In the genomic region with DNA sequence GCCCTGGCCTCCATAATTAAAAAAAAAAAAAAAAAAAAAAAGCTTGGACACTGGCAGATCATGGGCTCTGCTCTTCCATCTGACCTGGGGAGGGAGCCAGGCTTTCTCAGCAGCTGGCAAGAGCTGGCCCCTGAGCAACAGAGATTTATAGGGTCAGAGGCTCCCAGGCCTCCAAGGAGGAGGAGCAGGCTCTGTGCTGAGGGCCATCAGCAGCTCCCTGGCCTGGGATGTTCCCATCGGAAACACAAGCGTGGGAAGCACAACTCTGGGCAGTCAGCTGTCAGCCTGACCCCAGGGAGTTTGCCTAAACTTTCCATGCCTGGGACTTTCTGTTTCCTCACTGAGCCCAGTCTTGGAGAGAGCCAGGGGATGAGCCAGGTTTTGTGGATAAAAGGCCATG, we compare ENCODE assay signal across 11 mouse cellular contexts. TPM values are rescaled to one million over a fixed set of nuclear protein-coding genes. Genes with fewer than 3 reads are reported as not detected.
DNase-seq lines count a peak whose midpoint lies in the region; ATAC-seq and TF ChIP-seq lines count a peak whose summit lies in the region.
"Had no signal": no experiment of that assay in that cellular context is flagged by ENCODE, and none has a peak within 500 bp of the region (broad histone marks: within the 10 kb centered on the region; RNA-seq: fewer than 3 reads in every experiment).

No protein-coding gene starts in this region.

- H3K4me3 ChIP-seq in liver, adult 2 months (ENCODE audit: insufficient read depth, low read depth, low read length), result no peak overlapping the region
- no peak overlapping the region for H3K4me3 ChIP-seq in liver, postnatal 0 days (ENCODE audit: low read depth, low read length)
- H3K4me3 ChIP-seq in kidney, embryonic 16.5 days (ENCODE audit: low read length), result no peak overlapping the region
- H3K4me3 ChIP-seq: heart, embryonic 15.5 days; liver, embryonic 13.5 days had no signal

- no peak for TF ChIP-seq POLR2A in liver, adult 2 months (IDR thresholded peaks at IDR 0.05; ENCODE audit: extremely low read depth, insufficient read depth, low read length)

- no peak for TF ChIP-seq EP300 in liver, postnatal 0 days (IDR thresholded peaks at IDR 0.05; ENCODE audit: low read depth)

- H3K4me1 ChIP-seq in liver, adult 2 months (ENCODE audit: control insufficient read depth, insufficient read depth, low read length), result no peaks in the 10 kb centered on the region
- H3K4me1 ChIP-seq in liver, postnatal 0 days (ENCODE audit: insufficient read depth), result no peaks in the 10 kb centered on the region
- no peaks in the 10 kb centered on the region for H3K4me1 ChIP-seq in kidney, embryonic 16.5 days (ENCODE audit: insufficient read depth, low read length)
- H3K4me1 ChIP-seq: liver, embryonic 13.5 days had no signal

- TF ChIP-seq CTCF in liver, adult 2 months (IDR thresholded peaks at IDR 0.05; ENCODE audit: low read depth, low read length), result no peak
- no peak for TF ChIP-seq CTCF in liver, postnatal 0 days (IDR thresholded peaks at IDR 0.05; ENCODE audit: low read depth)

- no peak for ATAC-seq in liver, postnatal 0 days
- peak; percentile 87 for ATAC-seq in kidney, embryonic 16.5 days (ENCODE audit: low FRiP score, low TSS enrichment)
- no peak for ATAC-seq in cerebellum, adult (ENCODE audit: insufficient number of reproducible peaks, low FRiP score, low TSS enrichment)

- intact Hi-C loops in gastrocnemius, postnatal 14 days (cut with DNase I; ENCODE audit: low total_unique reads), result no loop called here

- no peaks in the 10 kb centered on the region for H3K27me3 ChIP-seq in liver, adult 2 months (ENCODE audit: control insufficient read depth, insufficient read depth, low read length)
- no peaks in the 10 kb centered on the region for H3K27me3 ChIP-seq in liver, postnatal 0 days (ENCODE audit: insufficient read depth, low read length)
- H3K27me3 ChIP-seq in kidney, embryonic 16.5 days (ENCODE audit: insufficient read depth, low read length), result no peaks in the 10 kb centered on the region
- H3K27me3 ChIP-seq: liver, embryonic 13.5 days had no signal

- H3K9me3 ChIP-seq in liver, postnatal 0 days (ENCODE audit: low read length), result no peaks in the 10 kb centered on the region
- no peaks in the 10 kb centered on the region for H3K9me3 ChIP-seq in kidney, embryonic 16.5 days (ENCODE audit: low read length)
- H3K9me3 ChIP-seq: heart, embryonic 15.5 days; liver, embryonic 13.5 days had no signal

- H3K9ac ChIP-seq in liver, adult 2 months (ENCODE audit: low read depth, low read length), result no peak overlapping the region
- no peak overlapping the region for H3K9ac ChIP-seq in liver, postnatal 0 days (replicated peaks)
- H3K9ac ChIP-seq in kidney, embryonic 16.5 days (replicated peaks; ENCODE audit: low read length), result no peak overlapping the region
- H3K9ac ChIP-seq: heart, embryonic 15.5 days; liver, embryonic 13.5 days had no signal

- no peak overlapping the region for H3K4me2 ChIP-seq in liver, postnatal 0 days (ENCODE audit: low read depth, low read length)
- no peak overlapping the region for H3K4me2 ChIP-seq in kidney, embryonic 16.5 days (replicated peaks; ENCODE audit: low read depth, low read length)
- H3K4me2 ChIP-seq: heart, embryonic 15.5 days; liver, embryonic 13.5 days had no signal

- H3K27ac ChIP-seq in liver, adult 2 months (replicated peaks; ENCODE audit: insufficient read depth, low read depth, low read length), result no peak overlapping the region
- H3K27ac ChIP-seq in liver, postnatal 0 days (ENCODE audit: low read depth), result no peak overlapping the region
- no peak overlapping the region for H3K27ac ChIP-seq in kidney, embryonic 16.5 days (ENCODE audit: low read length)
- H3K27ac ChIP-seq: heart, embryonic 15.5 days; liver, embryonic 13.5 days had no signal

- H3K36me3 ChIP-seq in liver, adult 2 months (ENCODE audit: control insufficient read depth, insufficient read depth, low read length), result no peaks in the 10 kb centered on the region
- no peaks in the 10 kb centered on the region for H3K36me3 ChIP-seq in liver, postnatal 0 days (replicated peaks; ENCODE audit: insufficient read depth, low read length)
- no peaks in the 10 kb centered on the region for H3K36me3 ChIP-seq in kidney, embryonic 16.5 days (ENCODE audit: insufficient read depth, low read length)
- H3K36me3 ChIP-seq: heart, embryonic 15.5 days; liver, embryonic 13.5 days had no signal

- peak; percentile 9 for DNase-seq in liver, adult 2 months (ENCODE audit: extremely low read depth, low read depth, low spot score)
- no peak for DNase-seq in liver, postnatal 0 days
- DNase-seq in gastrocnemius, postnatal 14 days, result peak; percentile 77
- peak; percentile 57 for DNase-seq in ovary, postnatal 36 days (ENCODE audit: low spot score)
- no peak for DNase-seq in natural killer cell, adult 2 months (ENCODE audit: low spot score in 2 of 2)
- no peak for DNase-seq in Muller cell, postnatal 12 days (ENCODE audit: inconsistent ontology term)
- DNase-seq: cerebellum, adult 18-20 months; liver, embryonic 13.5 days had no signal

- no peaks in the 10 kb centered on the region for H3K79me2 ChIP-seq in liver, adult 2 months (ENCODE audit: control insufficient read depth, insufficient read depth, low read length)

- WGBS in liver, adult 2 months, result 65% methylated on average over 2 of the region's 2 CpGs
- WGBS in liver, postnatal 0 days (ENCODE audit: insufficient replicate concordance), result 63% methylated on average over 2 of the region's 2 CpGs
- WGBS in kidney, embryonic 16.5 days, result 16% methylated on average over 2 of the region's 2 CpGs

RNA-seq across cellular contexts. Expression of a gene that starts 32.3 kb away (rescaled TPM):
- total RNA-seq in liver, adult 2 months (2014; rRNA removed), result 2.0 and 2.2 TPM in 2 replicates
- polyA plus RNA-seq in liver, adult 2 months (2012; rRNA removed), result 0.34 and 0.47 TPM in 2 replicates
- polyA plus RNA-seq in liver, postnatal 0 days (2015; fragmentation: Nextera tagmentation; extraction: Ambion mirVana), result 0.36 TPM in 2 replicates
- total RNA-seq in gastrocnemius, postnatal 14 days (2021), result 10 to 100 TPM; 20.8 to 21.5 TPM
- polyA plus RNA-seq in kidney, embryonic 16.5 days (2015; fragmentation: Nextera tagmentation; extraction: Ambion mirVana), result 12.0 and 33.7 TPM in 2 replicates

RNA-seq across cellular contexts. Expression of a gene that starts 58.3 kb away (rescaled TPM):
- 33.1 and 36.6 TPM in 2 replicates for total RNA-seq in liver, adult 2 months (2014; rRNA removed)
- polyA plus RNA-seq in liver, adult 2 months (2012; rRNA removed), result 14.8 and 14.9 TPM in 2 replicates
- polyA plus RNA-seq in liver, postnatal 0 days (2015; fragmentation: Nextera tagmentation; extraction: Ambion mirVana), result 40.7 and 45.1 TPM in 2 replicates
- 10 to 100 TPM; 54.2 to 61.6 TPM for total RNA-seq in gastrocnemius, postnatal 14 days (2021)
- 147 and 150 TPM in 2 replicates for polyA plus RNA-seq in kidney, embryonic 16.5 days (2015; fragmentation: Nextera tagmentation; extraction: Ambion mirVana)

Comparison
In these comparisons a context has a peak if more than half of its experiments do, and no peak if none do; other contexts are left out.
1. DNase-seq: peak in liver, adult 2 months (single experiment), gastrocnemius, postnatal 14 days (single experiment) and ovary, postnatal 36 days (single experiment); none in liver, postnatal 0 days (single experiment), natural killer cell, adult 2 months (0 of 2) and Muller cell, postnatal 12 days (single experiment).